Mouse (Mus musculus): Measurements from ENCODE around the gene Polh. TPM values are rescaled to one million over a fixed set of nuclear protein-coding genes. Genes with fewer than 3 reads are reported as not detected.

Polh gene
- polyA plus RNA-seq (2016; fragmentation: Nextera tagmentation; extraction: Ambion mirVana): 13.0 and 13.1 TPM in 2 replicates

- Histone ChIP-seq H3K4me3 (peak within 1 kb of the TSS; percentile 93), H3K27ac (peak within 1 kb of the TSS; percentile 92), H3K4me1 (replicated peaks) (peaks cover 27% of the 10 kb centered on the region), H3K36me3 (peaks cover 64% of the 10 kb centered on the region), H3K27me3 (ENCODE audit: insufficient read depth, poor library complexity, severe bottlenecking) (no peaks in the 10 kb centered on the region), H3K9me3 (no peaks in the 10 kb centered on the region)
- DNase-seq (ENCODE audit: low spot score): peak; percentile 93
- under 1% methylated on average over 66 of the region's 66 CpGs for WGBS
Measured at GRCm38 (mm10) chr17:46202421-46203071, at the start of gene Polh, which contains the start of gene Xpo5. Polh (minus strand) TSS chr17:46202645. Xpo5 (plus strand) TSS chr17:46202782.

GRCm38 (mm10) chr17:46251174-46251573, 48.7 kb upstream of the Polh start:
- Histone ChIP-seq H3K27ac (no peak overlapping the region), H3K9me3 (no peaks in the 10 kb centered on the region), H3K27me3 (ENCODE audit: insufficient read depth, poor library complexity, severe bottlenecking) (peaks cover 23% of the 10 kb centered on the region), H3K4me1 (replicated peaks) (peaks cover 51% of the 10 kb centered on the region), H3K4me3 (0 out of 2 replicates have a peak overlapping the region, but pooled peaks have one; percentile 11), H3K36me3 (peaks cover 43% of the 10 kb centered on the region)
- 83% methylated on average over 7 of the region's 7 CpGs for WGBS
- DNase-seq (ENCODE audit: low spot score): no peak

GRCm38 (mm10) chr17:46248189-46248522, 45.7 kb upstream of the Polh start:
- H3K36me3 ChIP-seq: peaks cover 74% of the 10 kb centered on the region
- peak overlapping the region; percentile 94 for H3K27ac ChIP-seq
- peaks cover 27% of the 10 kb centered on the region for H3K4me1 ChIP-seq (replicated peaks)
- no peaks in the 10 kb centered on the region for H3K9me3 ChIP-seq
- peak overlapping the region; percentile 98 for H3K4me3 ChIP-seq
- H3K27me3 ChIP-seq (ENCODE audit: insufficient read depth, poor library complexity, severe bottlenecking): no peaks in the 10 kb centered on the region
- WGBS: 1% methylated on average over 37 of the region's 37 CpGs
- no peak for DNase-seq (ENCODE audit: low spot score)

GRCm38 (mm10) chr17:46247512-46248188, 45.2 kb upstream of the Polh start, which contains the start of the genes Polr1c and Yipf3:
Polr1c (minus strand) TSS chr17:46248054.
Yipf3 (plus strand) TSS chr17:46248080.
- no peaks in the 10 kb centered on the region for H3K9me3 ChIP-seq
- WGBS: under 1% methylated on average over 53 of the region's 53 CpGs
- H3K27me3 ChIP-seq (ENCODE audit: insufficient read depth, poor library complexity, severe bottlenecking): no peaks in the 10 kb centered on the region
- peak within 1 kb of the TSS; percentile 98 for H3K4me3 ChIP-seq
- H3K27ac ChIP-seq: peak within 1 kb of the TSS; percentile 94
- H3K4me1 ChIP-seq (replicated peaks): peaks cover 22% of the 10 kb centered on the region
- peaks cover 79% of the 10 kb centered on the region for H3K36me3 ChIP-seq
- peak; percentile 96 for DNase-seq (ENCODE audit: low spot score)

GRCm38 (mm10) chr17:46244579-46244978, 42.1 kb upstream of the Polh start:
- Histone ChIP-seq H3K4me3 (0 out of 2 replicates have a peak overlapping the region, but pooled peaks have one; percentile 9), H3K4me1 (replicated peaks) (peaks cover 22% of the 10 kb centered on the region), H3K36me3 (peaks cover 79% of the 10 kb centered on the region), H3K27me3 (ENCODE audit: insufficient read depth, poor library complexity, severe bottlenecking) (no peaks in the 10 kb centered on the region), H3K9me3 (no peaks in the 10 kb centered on the region), H3K27ac (no peak overlapping the region)
- WGBS: 83% methylated on average over 10 of the region's 10 CpGs
- DNase-seq (ENCODE audit: low spot score): no peak

- peaks cover 12% of the 10 kb centered on the region for H3K4me1 ChIP-seq (replicated peaks)
- H3K36me3 ChIP-seq: peaks cover 82% of the 10 kb centered on the region
Measured at GRCm38 (mm10) chr17:46243624-46244023, 41.2 kb upstream of the Polh start.

GRCm38 (mm10) chr17:46242993-46243392, 40.5 kb upstream of the Polh start:
- Histone ChIP-seq H3K4me3 (no peak overlapping the region), H3K27ac (no peak overlapping the region), H3K9me3 (no peaks in the 10 kb centered on the region), H3K4me1 (replicated peaks) (peaks cover 8% of the 10 kb centered on the region), H3K27me3 (ENCODE audit: insufficient read depth, poor library complexity, severe bottlenecking) (no peaks in the 10 kb centered on the region), H3K36me3 (peaks cover 89% of the 10 kb centered on the region)
- DNase-seq (ENCODE audit: low spot score): no peak
- 85% methylated on average over 4 of the region's 4 CpGs for WGBS

More at GRCm38 (mm10) chr17:46243624-46244023, 41.2 kb upstream of the Polh start:
- H3K27ac ChIP-seq: no peak overlapping the region
- H3K9me3 ChIP-seq: no peaks in the 10 kb centered on the region
- no peak overlapping the region for H3K4me3 ChIP-seq
- H3K27me3 ChIP-seq (ENCODE audit: insufficient read depth, poor library complexity, severe bottlenecking): no peaks in the 10 kb centered on the region
- no peak for DNase-seq (ENCODE audit: low spot score)
- 77% methylated on average over 2 of the region's 2 CpGs for WGBS

- no peaks in the 10 kb centered on the region for H3K9me3 ChIP-seq
- WGBS: 91% methylated on average over 13 of the region's 13 CpGs
- H3K27me3 ChIP-seq (ENCODE audit: insufficient read depth, poor library complexity, severe bottlenecking): no peaks in the 10 kb centered on the region
- H3K27ac ChIP-seq: no peak overlapping the region
- no peak overlapping the region for H3K4me3 ChIP-seq
- peaks cover 96% of the 10 kb centered on the region for H3K36me3 ChIP-seq
- peaks cover 8% of the 10 kb centered on the region for H3K4me1 ChIP-seq (replicated peaks)
- no peak for DNase-seq (ENCODE audit: low spot score)
Measured at GRCm38 (mm10) chr17:46242274-46242673, 39.8 kb upstream of the Polh start.

GRCm38 (mm10) chr17:46241471-46241870, 39.0 kb upstream of the Polh start:
- DNase-seq (ENCODE audit: low spot score): no peak
- Histone ChIP-seq H3K36me3 (peaks cover 100% of the 10 kb centered on the region), H3K4me3 (no peak overlapping the region), H3K9me3 (no peaks in the 10 kb centered on the region), H3K4me1 (replicated peaks) (peaks cover under 1% of the 10 kb centered on the region), H3K27me3 (ENCODE audit: insufficient read depth, poor library complexity, severe bottlenecking) (no peaks in the 10 kb centered on the region), H3K27ac (no peak overlapping the region)
- 88% methylated on average over 11 of the region's 11 CpGs for WGBS

GRCm38 (mm10) chr17:46239516-46240114, 37.2 kb upstream of the Polh start:
- H3K27ac ChIP-seq: no peak overlapping the region
- 95% methylated on average over 15 of the region's 15 CpGs for WGBS
- no peaks in the 10 kb centered on the region for H3K9me3 ChIP-seq
- DNase-seq (ENCODE audit: low spot score): no peak
- no peaks in the 10 kb centered on the region for H3K4me1 ChIP-seq (replicated peaks)
- no peak overlapping the region for H3K4me3 ChIP-seq
- peaks cover 100% of the 10 kb centered on the region for H3K36me3 ChIP-seq
- no peaks in the 10 kb centered on the region for H3K27me3 ChIP-seq (ENCODE audit: insufficient read depth, poor library complexity, severe bottlenecking)

- Histone ChIP-seq H3K27me3 (ENCODE audit: insufficient read depth, poor library complexity, severe bottlenecking) (no peaks in the 10 kb centered on the region), H3K27ac (no peak overlapping the region), H3K9me3 (no peaks in the 10 kb centered on the region), H3K4me1 (replicated peaks) (no peaks in the 10 kb centered on the region), H3K4me3 (no peak overlapping the region), H3K36me3 (peaks cover 100% of the 10 kb centered on the region)
- WGBS: 85% methylated on average over 5 of the region's 5 CpGs
- DNase-seq (ENCODE audit: low spot score): no peak
Measured at GRCm38 (mm10) chr17:46237480-46237879, 35.0 kb upstream of the Polh start.

- H3K4me3 ChIP-seq: no peak overlapping the region
- H3K4me1 ChIP-seq (replicated peaks): no peaks in the 10 kb centered on the region
- peaks cover 100% of the 10 kb centered on the region for H3K36me3 ChIP-seq
- H3K27ac ChIP-seq: no peak overlapping the region
- H3K9me3 ChIP-seq: no peaks in the 10 kb centered on the region
- H3K27me3 ChIP-seq (ENCODE audit: insufficient read depth, poor library complexity, severe bottlenecking): no peaks in the 10 kb centered on the region
- DNase-seq (ENCODE audit: low spot score): no peak
- WGBS: 93% methylated on average over 6 of the region's 6 CpGs
Measured at GRCm38 (mm10) chr17:46237079-46237478, 34.6 kb upstream of the Polh start.

- H3K36me3 ChIP-seq: peaks cover 100% of the 10 kb centered on the region
- H3K9me3 ChIP-seq: no peaks in the 10 kb centered on the region
- H3K4me3 ChIP-seq: no peak overlapping the region
- DNase-seq (ENCODE audit: low spot score): no peak
- H3K27me3 ChIP-seq (ENCODE audit: insufficient read depth, poor library complexity, severe bottlenecking): no peaks in the 10 kb centered on the region
- H3K4me1 ChIP-seq (replicated peaks): no peaks in the 10 kb centered on the region
- H3K27ac ChIP-seq: no peak overlapping the region
- 94% methylated on average over 1 of the region's 1 CpGs for WGBS
Measured at GRCm38 (mm10) chr17:46236067-46236466, 33.6 kb upstream of the Polh start.
